Mouse (Mus musculus) MEL (cell line): ENCODE measurements around the gene Xrcc1.

Experiments
- BHLHE40 ChIP-seq: IDR thresholded peaks from 2 replicates; pipeline ENCODE4 v1.6.1; 2012; ENCODE audit warnings: low read depth, mild to moderate bottlenecking, inconsistent platforms, low read length, improper control_type of control experiment, borderline replicate concordance
- MAX ChIP-seq: IDR thresholded peaks from 2 replicates; pipeline ENCODE4 v1.6.1; 2011; ENCODE audit warnings: low read length, improper control_type of control experiment
- POLR2AphosphoS2 ChIP-seq: IDR thresholded peaks from 2 replicates; pipeline ENCODE4 v1.6.1; 2011; ENCODE audit warnings: low read length, improper control_type of control experiment
- RCOR1 ChIP-seq: IDR thresholded peaks from 2 replicates; pipeline ENCODE4 v1.6.1; 2012; ENCODE audit warnings: low read depth, mild to moderate bottlenecking, inconsistent platforms, low read length, improper control_type of control experiment
- ZC3H11A ChIP-seq: IDR thresholded peaks from 2 replicates; pipeline ENCODE4 v1.6.1; 2012; ENCODE audit warnings: low read depth, mild to moderate bottlenecking, inconsistent platforms, low read length, improper control_type of control experiment

GRCm38 (mm10) chr7:24538701-24539100 is 7.4 kb upstream of the Xrcc1 start:
- TF ChIP-seq RCOR1 (no peak), BHLHE40 (no peak), POLR2AphosphoS2 (no peak), MAX (no peak), ZC3H11A (no peak)
